Comparison of ENCODE assay signal across 25 mouse cellular contexts in genomic region chr9:89858005-89858404, GRCm38 (mm10). TPM values are rescaled to one million over a fixed set of nuclear protein-coding genes. Genes with fewer than 3 reads are reported as not detected.
A peak's percentile ranks its signal among the peaks of the same experiment; 100 is the strongest.
DNase-seq lines count a peak whose midpoint lies in the region; ATAC-seq and TF ChIP-seq lines count a peak whose summit lies in the region.
"Had no signal": no experiment of that assay in that cellular context is flagged by ENCODE, and none has a peak within 500 bp of the region (broad histone marks: within the 10 kb centered on the region; RNA-seq: fewer than 3 reads in every experiment).

No protein-coding gene starts in this region.

- DNase-seq in midbrain, embryonic 14.5 days, result peak; percentile 47
- DNase-seq in midbrain, embryonic 10.5 days (ENCODE audit: low spot score), result no peak
- peak; percentile 56 for DNase-seq in brain, embryonic 14.5 days (ENCODE audit: low read depth)
- DNase-seq in adrenal gland, adult (ENCODE audit: inconsistent age in 2 of 2, low spot score in 1 of 2), result no peak
- DNase-seq: adrenal gland, adult 8-10 months; B cell, adult 2 months; cerebellum, adult 11-12 months; cerebellum, adult 9-11 months; embryo, embryonic 11 days; gastrocnemius, postnatal 10 days; heart, postnatal 10 days; kidney, adult 11 months; kidney, postnatal 14 days; retina, postnatal 1 day; right cerebral cortex, postnatal 14 days had no signal

- no peak overlapping the region for H3K4me2 ChIP-seq in hindbrain, embryonic 15.5 days
- H3K4me2 ChIP-seq in hindbrain, embryonic 12.5 days (replicated peaks), result no peak overlapping the region
- no peak overlapping the region for H3K4me2 ChIP-seq in midbrain, embryonic 14.5 days (ENCODE audit: low read length)
- H3K4me2 ChIP-seq: embryonic facial prominence, embryonic 12.5 days; heart, embryonic 13.5 days; limb, embryonic 13.5 days; liver, embryonic 11.5 days; lung, embryonic 15.5 days had no signal

- no peak overlapping the region for H3K9ac ChIP-seq in hindbrain, embryonic 15.5 days
- no peak overlapping the region for H3K9ac ChIP-seq in hindbrain, embryonic 12.5 days
- H3K9ac ChIP-seq in midbrain, embryonic 14.5 days (replicated peaks; ENCODE audit: low read length), result no peak overlapping the region
- H3K9ac ChIP-seq: embryonic facial prominence, embryonic 12.5 days; heart, embryonic 13.5 days; limb, embryonic 13.5 days; lung, embryonic 15.5 days had no signal

- H3K27ac ChIP-seq in hindbrain, embryonic 15.5 days (replicated peaks), result no peak overlapping the region
- H3K27ac ChIP-seq in hindbrain, embryonic 12.5 days, result no peak overlapping the region
- no peak overlapping the region for H3K27ac ChIP-seq in midbrain, embryonic 14.5 days (replicated peaks; ENCODE audit: low read depth, low read length)
- no peak overlapping the region for H3K27ac ChIP-seq in midbrain, embryonic 10.5 days (replicated peaks)
- H3K27ac ChIP-seq: embryonic facial prominence, embryonic 12.5 days; heart, embryonic 13.5 days; left cerebral cortex, adult 2 months; limb, embryonic 13.5 days; lung, embryonic 15.5 days had no signal

- no peak overlapping the region for H3K4me3 ChIP-seq in hindbrain, embryonic 15.5 days
- H3K4me3 ChIP-seq in hindbrain, embryonic 12.5 days, result no peak overlapping the region
- no peak overlapping the region for H3K4me3 ChIP-seq in midbrain, embryonic 14.5 days (replicated peaks; ENCODE audit: low read depth, low read length)
- no peak overlapping the region for H3K4me3 ChIP-seq in midbrain, embryonic 10.5 days
- H3K4me3 ChIP-seq: embryonic facial prominence, embryonic 12.5 days; heart, embryonic 13.5 days; left cerebral cortex, adult 2 months; limb, embryonic 13.5 days; lung, embryonic 15.5 days had no signal

- H3K9me3 ChIP-seq in hindbrain, embryonic 15.5 days, result no peaks in the 10 kb centered on the region
- H3K9me3 ChIP-seq in hindbrain, embryonic 12.5 days (replicated peaks), result no peaks in the 10 kb centered on the region
- no peaks in the 10 kb centered on the region for H3K9me3 ChIP-seq in midbrain, embryonic 14.5 days (ENCODE audit: control insufficient read depth, low read length)
- H3K9me3 ChIP-seq in midbrain, embryonic 10.5 days (replicated peaks), result no peaks in the 10 kb centered on the region
- H3K9me3 ChIP-seq: embryonic facial prominence, embryonic 12.5 days; heart, embryonic 13.5 days; limb, embryonic 13.5 days; lung, embryonic 15.5 days had no signal

- no peaks in the 10 kb centered on the region for H3K36me3 ChIP-seq in hindbrain, embryonic 15.5 days
- no peaks in the 10 kb centered on the region for H3K36me3 ChIP-seq in hindbrain, embryonic 12.5 days
- no peaks in the 10 kb centered on the region for H3K36me3 ChIP-seq in midbrain, embryonic 14.5 days (ENCODE audit: control insufficient read depth, insufficient read depth, low read length)
- H3K36me3 ChIP-seq in midbrain, embryonic 10.5 days, result no peaks in the 10 kb centered on the region
- H3K36me3 ChIP-seq: embryonic facial prominence, embryonic 12.5 days; heart, embryonic 13.5 days; limb, embryonic 13.5 days; lung, embryonic 15.5 days had no signal

- no peak for TF ChIP-seq POLR2A in brain, embryonic 14.5 days (IDR thresholded peaks at IDR 0.05; ENCODE audit: borderline replicate concordance, extremely low read depth, insufficient read depth, insufficient read length, poor library complexity, severe bottlenecking)

- ATAC-seq in hindbrain, embryonic 15.5 days (ENCODE audit: low FRiP score, low read depth), result peak; percentile 69
- no peak for ATAC-seq in hindbrain, embryonic 12.5 days (ENCODE audit: low FRiP score)
- ATAC-seq in midbrain, embryonic 14.5 days (ENCODE audit: low FRiP score, low TSS enrichment), result no peak
- ATAC-seq: activated CD4-positive, CD25-positive, alpha-beta regulatory T cell, adult 4 months; inflammation-experienced regulatory T-cells, adult 6 months had no signal

- 0 out of 2 replicates have a peak, but pooled peaks cover 6% of the 10 kb centered on the region for H3K4me1 ChIP-seq in hindbrain, embryonic 15.5 days (replicated peaks)
- H3K4me1 ChIP-seq in hindbrain, embryonic 12.5 days, result no peaks in the 10 kb centered on the region
- 0 out of 2 replicates have a peak, but pooled peaks cover 2% of the 10 kb centered on the region for H3K4me1 ChIP-seq in midbrain, embryonic 14.5 days (ENCODE audit: control insufficient read depth, insufficient read depth, low read length)
- H3K4me1 ChIP-seq in midbrain, embryonic 10.5 days, result no peaks in the 10 kb centered on the region
- H3K4me1 ChIP-seq: embryonic facial prominence, embryonic 12.5 days; heart, embryonic 13.5 days; limb, embryonic 13.5 days; lung, embryonic 15.5 days had no signal

- no peak for TF ChIP-seq CTCF in brain, embryonic 14.5 days (IDR thresholded peaks at IDR 0.05; ENCODE audit: borderline replicate concordance, extremely low read depth, insufficient read depth, insufficient read length)

- H3K27me3 ChIP-seq in hindbrain, embryonic 15.5 days, result no peaks in the 10 kb centered on the region
- H3K27me3 ChIP-seq in hindbrain, embryonic 12.5 days, result no peaks in the 10 kb centered on the region
- no peaks in the 10 kb centered on the region for H3K27me3 ChIP-seq in midbrain, embryonic 14.5 days (ENCODE audit: control insufficient read depth, insufficient read depth, low read length)
- no peaks in the 10 kb centered on the region for H3K27me3 ChIP-seq in midbrain, embryonic 10.5 days (ENCODE audit: low read depth, poor library complexity, severe bottlenecking)
- H3K27me3 ChIP-seq: embryonic facial prominence, embryonic 12.5 days; heart, embryonic 13.5 days; limb, embryonic 13.5 days; lung, embryonic 15.5 days had no signal

RNA-seq across cellular contexts. Expression of gene Rasgrf1, which starts 51.7 kb away (rescaled TPM):
- 12.5 and 13.5 TPM in 2 replicates for polyA plus RNA-seq in hindbrain, embryonic 15.5 days (2015; fragmentation: Nextera tagmentation; extraction: Ambion mirVana)
- 0.84 and 0.90 TPM in 2 replicates for polyA plus RNA-seq in hindbrain, embryonic 12.5 days (2016; fragmentation: Nextera tagmentation; extraction: Ambion mirVana)
- 3.5 and 4.5 TPM in 2 replicates for polyA plus RNA-seq in midbrain, embryonic 14.5 days (2014; fragmentation: Nextera tagmentation; extraction: Ambion mirVana)
- 0.02 and 0.06 TPM in 2 replicates for polyA plus RNA-seq in midbrain, embryonic 10.5 days (2016; fragmentation: Nextera tagmentation; extraction: Ambion mirVana)
- polyA plus RNA-seq in brain, embryonic 14.5 days (2012; rRNA removed), result 4.3 and 6.0 TPM in 2 replicates
- polyA plus RNA-seq: activated CD4-positive, CD25-positive, alpha-beta regulatory T cell, adult 4 months; liver, embryonic 11.5 days had no signal

Comparison
In these comparisons a context has a peak if more than half of its experiments do, and no peak if none do; other contexts are left out.
1. DNase-seq: peak in midbrain, embryonic 14.5 days (single experiment) and brain, embryonic 14.5 days (single experiment); none in midbrain, embryonic 10.5 days (single experiment) and adrenal gland, adult (0 of 2).